Mouse (Mus musculus) liver, postnatal 0 days (tissue): Measurements from ENCODE around the gene Anxa9.

ENCODE experiments used
- CTCF ChIP-seq: sonication (generic); IDR thresholded peaks from 2 replicates; pipeline ENCODE4 v1.5.1; 2016; ENCODE audit warnings: antibody characterized with exemption, low read depth
- EP300 ChIP-seq: IDR thresholded peaks from 2 replicates; pipeline ENCODE4 v1.6.1; 2016; ENCODE audit warnings: antibody characterized with exemption, low read depth, mild to moderate bottlenecking

DNA sequence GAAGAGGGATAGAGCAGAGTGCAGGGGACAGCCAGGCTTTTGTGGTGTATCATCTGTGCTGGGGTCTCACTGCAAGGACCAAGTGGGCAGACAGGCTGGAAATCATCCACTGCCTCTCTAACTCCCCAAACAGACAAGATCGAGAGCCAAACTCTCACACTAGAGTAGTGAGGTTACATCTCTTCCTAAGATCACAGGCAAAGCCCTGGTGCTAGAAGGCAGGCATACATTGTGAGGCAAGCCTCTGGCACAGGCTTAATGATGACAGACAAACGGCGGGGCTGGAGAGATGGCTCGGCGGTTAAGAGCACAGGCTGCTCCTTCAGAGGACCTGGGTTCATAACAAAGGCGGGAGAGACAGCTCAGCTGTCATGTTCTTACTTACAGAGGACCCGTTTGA is 6.5 kb upstream of the Anxa9 start:
- TF ChIP-seq EP300 (no peak), CTCF (no peak)
